Comparison of ENCODE assay signal across 22 mouse cellular contexts in genomic region chr14:54164874-54165273, GRCm38 (mm10).
DNase-seq lines count a peak whose midpoint lies in the region; TF ChIP-seq lines count a peak whose summit lies in the region.
"Had no signal": no experiment of that assay in that cellular context is flagged by ENCODE, and none has a peak within 500 bp of the region (broad histone marks: within the 10 kb centered on the region; RNA-seq: fewer than 3 reads in every experiment).

No protein-coding gene starts in this region.

- H3K36me3 ChIP-seq in heart, embryonic 10.5 days: no peaks in the 10 kb centered on the region
- H3K36me3 ChIP-seq in CH12.LX (replicated peaks in 1 of 2; ENCODE audit: control insufficient read depth in 1 of 2, insufficient read depth in 1 of 2, low read length in 1 of 2): no peaks in the 10 kb centered on the region
- H3K36me3 ChIP-seq: embryonic facial prominence, embryonic 13.5 days; G1E; heart, embryonic 12.5 days; hindbrain, embryonic 10.5 days had no signal

- 0 out of 2 replicates have a peak overlapping the region, but pooled peaks have one; percentile 23 for H3K4me2 ChIP-seq in CH12.LX (ENCODE audit: insufficient read depth, low read depth, poor library complexity, severe bottlenecking)
- H3K4me2 ChIP-seq: embryonic facial prominence, embryonic 13.5 days; forebrain, embryonic 13.5 days; heart, embryonic 12.5 days; hindbrain, embryonic 14.5 days had no signal

- peak overlapping the region; percentile 42; the same call in 1 of the 2 replicates for H3K27ac ChIP-seq in heart, embryonic 10.5 days
- no peak overlapping the region for H3K27ac ChIP-seq in CH12.LX (ENCODE audit: insufficient read depth, low read depth)
- peak overlapping the region; percentile 58; the same call in 1 of the 2 replicates for H3K27ac ChIP-seq in embryonic fibroblast, embryonic 13.5 days (ENCODE audit: insufficient read depth, low read length)
- H3K27ac ChIP-seq: embryonic facial prominence, embryonic 13.5 days; forebrain, embryonic 13.5 days; gastrocnemius, adult 2 months; heart, adult 2 months; hindbrain, embryonic 10.5 days; hindbrain, embryonic 14.5 days had no signal

- peaks cover 67% of the 10 kb centered on the region for H3K4me1 ChIP-seq in heart, embryonic 10.5 days
- H3K4me1 ChIP-seq in CH12.LX (ENCODE audit: control insufficient read depth in 1 of 2, insufficient read depth in 2 of 2): peaks cover 11 to 29% of the 10 kb centered on the region in 2 experiments; a peak in 3 of 4 replicates
- peaks cover 3% of the 10 kb centered on the region for H3K4me1 ChIP-seq in embryonic fibroblast, embryonic 13.5 days (ENCODE audit: control insufficient read depth, insufficient read depth, low read length)
- H3K4me1 ChIP-seq: forebrain, embryonic 13.5 days; hindbrain, embryonic 10.5 days had no signal

- WGBS in heart, embryonic 10.5 days: 80% methylated on average over 9 of the region's 9 CpGs

- intact Hi-C loops in gastrocnemius, postnatal 36 days (cut with DNase I): no loop called here

- no peak overlapping the region for H3K4me3 ChIP-seq in heart, embryonic 10.5 days
- no peak overlapping the region for H3K4me3 ChIP-seq in CH12.LX (replicated peaks in 1 of 3; ENCODE audit: low read depth in 2 of 3, low read length in 2 of 3, poor library complexity in 1 of 3)
- no peak overlapping the region for H3K4me3 ChIP-seq in embryonic fibroblast, embryonic 13.5 days (ENCODE audit: insufficient read depth, low read length)
- H3K4me3 ChIP-seq: embryonic facial prominence, embryonic 13.5 days; forebrain, embryonic 13.5 days; gastrocnemius, adult 2 months; heart, adult 2 months; heart, embryonic 12.5 days; hindbrain, embryonic 10.5 days had no signal

- no peaks in the 10 kb centered on the region for H3K27me3 ChIP-seq in heart, embryonic 10.5 days (ENCODE audit: insufficient read depth, poor library complexity, severe bottlenecking)
- no peaks in the 10 kb centered on the region for H3K27me3 ChIP-seq in CH12.LX (replicated peaks)
- H3K27me3 ChIP-seq: embryonic facial prominence, embryonic 13.5 days; forebrain, embryonic 13.5 days; heart, embryonic 12.5 days had no signal

- in situ Hi-C loops in CH12.LX (cut with MboI; ENCODE audit: low pct_ligation_motif_present, low pct_unique_long_range_greater_than_20kb, low sequenced_read_pairs): loop anchor here (5.0 kb wide), 1 partner anchor 98 kb away; no protein-coding TSS in a partner anchor

- no peak for TF ChIP-seq RAD21 in CH12.LX (IDR thresholded peaks at IDR 0.05; ENCODE audit: low read depth, low read length)

- dilution Hi-C loops in CH12.LX (cut with MboI; ENCODE audit: extremely low pct_ligation_motif_present, extremely low pct_unique_long_range_greater_than_20kb, low sequenced_read_pairs): no loop called here

- no peaks in the 10 kb centered on the region for H3K79me2 ChIP-seq in CH12.LX (replicated peaks; ENCODE audit: control insufficient read depth, extremely low read depth, insufficient read depth, poor library complexity, severe bottlenecking)

- TF ChIP-seq POLR2A in CH12.LX (IDR thresholded peaks at IDR 0.05; ENCODE audit: low read depth, low read length): no peak
- TF ChIP-seq POLR2A in embryonic fibroblast, embryonic 13.5 days (IDR thresholded peaks at IDR 0.05; ENCODE audit: low read depth, low read length): no peak

- TF ChIP-seq EP300 in CH12.LX (IDR thresholded peaks at IDR 0.05; ENCODE audit: low read length): no peak

- no peak overlapping the region for H3K9ac ChIP-seq in CH12.LX (ENCODE audit: insufficient read depth, low read depth)
- H3K9ac ChIP-seq: embryonic facial prominence, embryonic 13.5 days; forebrain, embryonic 13.5 days; forebrain, postnatal 0 days; heart, embryonic 12.5 days; hindbrain, embryonic 14.5 days had no signal

- H3K9me3 ChIP-seq in heart, embryonic 10.5 days: no peaks in the 10 kb centered on the region
- no peaks in the 10 kb centered on the region for H3K9me3 ChIP-seq in CH12.LX (replicated peaks; ENCODE audit: low read length)
- H3K9me3 ChIP-seq: embryonic facial prominence, embryonic 13.5 days; forebrain, embryonic 13.5 days; G1E; heart, embryonic 12.5 days; hindbrain, embryonic 10.5 days had no signal

- no peak for TF ChIP-seq CTCF in CH12.LX (conservative IDR thresholded peaks at IDR 0.05 in 1 of 2, IDR thresholded peaks at IDR 0.05 in 1 of 2; ENCODE audit: low read depth in 2 of 2, low read length in 2 of 2)
- no peak for TF ChIP-seq CTCF in embryonic fibroblast, embryonic 13.5 days (IDR thresholded peaks at IDR 0.05; ENCODE audit: borderline replicate concordance, insufficient read depth, low read length)

- DNase-seq in heart, embryonic 10.5 days (ENCODE audit: low spot score): no peak
- DNase-seq in heart, adult 11 months: no peak
- no peak for DNase-seq in CH12.LX (ENCODE audit: extremely low read depth)
- DNase-seq in adrenal gland, postnatal 10 days: peak; percentile 37
- DNase-seq in kidney, postnatal 14 days: no peak
- DNase-seq in urinary bladder, postnatal 36 days (ENCODE audit: low spot score in 2 of 2): no peak
- no peak for DNase-seq in gastrocnemius, postnatal 36 days
- DNase-seq: cerebellum, adult 11-12 months; cerebellum, adult 9-11 months; cerebellum, postnatal 36 days; forebrain, postnatal 0 days; gastrocnemius, adult 2 months; gastrocnemius, postnatal 25 days; heart, adult 2 months; kidney, adult 8-10 months had no signal

TF ChIP-seq in CH12.LX, 34 proteins besides CTCF, POLR2A, EP300 and RAD21:
- TF ChIP-seq IRF4 (IDR thresholded peaks at IDR 0.05; ENCODE audit: low read depth, low read length) (peak; percentile 57; the same call in 1 of the 2 replicates), JUND (conservative IDR thresholded peaks at IDR 0.05; ENCODE audit: low read depth, low read length) (no peak), ETS1 (conservative IDR thresholded peaks at IDR 0.05; ENCODE audit: low read depth, low read length) (no peak)
